Mouse (Mus musculus): ENCODE data around the gene Ctnnbl1.

The Ctnnbl1 gene

DNA sequence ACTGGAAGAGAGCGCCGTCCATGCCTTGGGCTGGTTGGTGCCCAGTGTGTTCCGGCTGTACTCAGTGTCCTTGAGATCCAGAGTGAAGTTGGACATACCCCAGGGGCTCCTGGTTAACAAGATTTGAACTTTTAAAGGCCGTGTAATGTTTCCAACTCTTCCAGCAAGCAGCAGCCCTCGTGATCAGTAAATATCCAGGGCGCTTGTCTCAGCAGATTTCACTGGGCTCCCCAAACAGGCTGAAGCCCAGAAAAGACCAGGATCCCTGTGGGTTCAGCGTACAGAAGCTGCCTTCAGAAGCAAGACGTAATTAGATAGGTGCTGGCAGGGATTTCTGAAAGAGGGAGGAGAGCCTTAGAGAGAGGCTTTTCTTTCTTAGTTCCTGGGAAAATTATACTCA lies 137.9 kb downstream of the Ctnnbl1 start:
- in situ Hi-C loops (cut with MseI, MboI) = no loop called here

DNA sequence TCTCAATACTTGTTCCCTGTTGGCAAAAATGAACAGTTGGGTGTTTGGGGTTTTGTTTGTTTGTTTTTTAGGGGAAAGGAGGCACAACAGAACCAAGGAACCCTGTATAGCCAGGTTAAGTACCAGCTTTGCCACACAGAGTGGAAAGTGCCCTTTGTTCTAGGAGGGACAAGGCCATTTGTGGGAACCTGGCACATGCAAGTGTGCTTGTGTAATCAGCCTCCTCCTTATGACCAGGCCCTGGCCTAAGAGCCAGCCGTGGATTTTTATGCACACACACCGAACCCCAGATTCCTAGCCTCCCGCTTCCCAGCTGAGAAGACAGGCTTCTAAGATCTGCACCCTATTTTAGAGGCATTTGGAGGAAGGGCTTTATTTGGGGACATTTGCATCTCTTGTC lies 140.2 kb downstream of the Ctnnbl1 start:
- in situ Hi-C loops (cut with MseI, MboI) = no loop called here

DNA sequence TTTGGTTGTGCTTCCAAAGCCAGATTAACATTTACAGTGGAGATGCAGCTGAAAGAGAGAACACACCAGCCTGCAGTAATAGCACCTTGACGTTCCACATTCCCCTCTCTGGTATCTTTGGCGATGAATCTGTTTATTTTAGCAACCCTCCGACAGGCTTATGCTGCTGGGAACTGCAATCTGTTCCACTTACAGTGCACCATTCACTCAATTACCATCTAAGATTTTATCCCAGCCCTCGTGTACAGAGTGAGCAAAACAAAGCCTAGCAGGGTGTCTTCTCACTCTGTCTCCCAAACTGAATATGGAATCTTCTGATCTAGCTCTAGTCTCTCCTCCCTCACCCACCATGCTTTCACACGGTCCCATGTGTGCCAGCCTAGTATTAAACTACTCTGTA lies 140.8 kb downstream of the Ctnnbl1 start:
- in situ Hi-C loops (cut with MseI, MboI) = no loop called here

DNA sequence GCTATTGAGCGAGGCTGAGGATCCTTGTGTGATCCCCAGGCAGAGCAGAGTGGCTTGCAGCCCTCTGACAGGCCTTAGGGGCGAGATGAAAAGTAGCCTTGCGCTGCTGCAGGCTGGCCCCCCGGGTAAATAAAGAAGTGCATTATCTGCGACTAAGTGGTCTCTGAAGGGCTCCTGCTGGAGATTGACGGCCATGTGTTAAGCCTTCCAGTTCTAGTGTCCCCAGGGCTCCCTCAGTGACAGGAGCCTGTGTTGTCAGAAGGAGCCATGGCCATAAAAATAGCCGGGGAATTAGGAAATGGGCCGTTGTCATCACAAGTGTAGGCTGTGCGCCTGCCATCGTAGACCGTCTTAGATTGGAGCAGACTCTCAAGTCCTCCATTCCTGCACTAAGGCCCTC lies 144.7 kb downstream of the Ctnnbl1 start:
- in situ Hi-C loops (cut with MseI, MboI) = no loop called here

DNA sequence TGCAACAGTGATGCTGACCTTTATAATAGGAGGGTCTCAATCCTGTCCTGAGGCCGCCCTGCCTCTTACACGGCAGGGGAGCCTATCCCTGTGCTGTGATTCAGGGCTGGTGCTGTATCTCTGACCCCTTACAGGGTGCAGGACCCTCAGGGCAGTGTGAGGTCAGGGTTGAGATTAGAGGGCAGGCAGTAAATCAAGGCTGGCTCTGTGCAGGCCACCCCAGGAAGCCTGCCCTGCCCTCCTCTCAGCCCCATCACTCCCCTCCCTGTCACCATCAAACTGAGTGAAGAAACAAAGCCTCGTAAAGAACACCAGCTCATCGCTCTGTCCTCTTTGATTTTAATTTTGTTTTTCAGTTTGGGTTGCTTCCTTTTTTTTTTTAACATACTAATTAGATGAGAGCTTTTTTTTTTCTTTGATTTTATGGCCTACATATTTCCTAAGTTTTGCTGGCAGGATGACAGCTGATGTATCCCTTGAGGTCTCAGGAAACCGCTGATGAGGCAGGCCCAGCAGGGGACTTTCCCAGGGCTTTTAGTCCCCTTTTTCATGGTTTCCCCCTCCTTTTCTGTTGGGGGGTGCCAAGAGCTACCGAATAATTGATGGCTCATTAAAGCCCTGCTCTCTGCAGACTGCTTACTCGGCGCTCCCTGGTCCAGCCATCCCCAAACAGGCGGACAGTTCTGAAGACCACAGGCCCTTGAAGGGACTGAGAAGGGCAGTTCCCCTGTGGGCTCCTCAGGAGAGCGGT lies 150.2 kb downstream of the Ctnnbl1 start:
- in situ Hi-C loops (cut with MseI, MboI) = no loop called here

DNA sequence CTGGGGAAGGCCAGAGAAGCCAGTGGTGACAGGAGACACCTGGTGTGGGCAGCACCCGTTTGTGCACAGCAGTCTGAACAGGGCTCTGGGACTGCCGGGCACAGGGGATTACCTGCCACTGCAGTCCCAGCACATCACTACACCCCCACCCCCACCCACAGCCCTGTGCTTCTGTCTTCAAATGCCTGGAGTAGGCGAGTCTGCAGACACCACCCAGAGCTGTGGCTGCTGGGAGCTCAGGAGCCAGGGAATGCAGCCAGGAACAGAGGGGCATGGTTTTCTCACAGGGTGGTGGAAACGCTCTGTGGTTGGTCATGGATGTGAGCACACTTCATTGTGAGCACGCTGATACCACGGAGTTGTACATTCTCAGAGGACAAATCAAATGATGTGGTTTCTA lies 154.0 kb downstream of the Ctnnbl1 start:
- in situ Hi-C loops (cut with MseI, MboI) = no loop called here

DNA sequence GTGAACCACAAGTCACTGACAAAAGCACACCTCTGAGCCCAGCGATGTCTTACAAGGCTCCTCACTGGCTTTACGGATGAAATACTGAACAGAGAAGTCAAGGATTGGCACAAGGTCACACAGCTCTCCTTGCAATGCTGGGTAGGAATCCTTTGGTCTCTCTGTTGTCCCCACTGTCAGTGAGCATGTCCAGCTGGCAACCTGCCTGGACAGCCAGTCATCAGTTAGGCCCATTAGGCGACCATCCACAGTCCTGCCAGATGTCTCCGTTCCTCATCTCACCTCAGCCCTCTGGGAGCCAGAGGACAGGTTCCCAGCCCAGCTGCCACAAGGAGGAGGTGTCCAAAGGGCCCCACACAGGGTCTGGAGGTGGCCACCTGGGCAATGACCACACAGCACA lies 159.9 kb downstream of the Ctnnbl1 start:
- in situ Hi-C loops (cut with MseI, MboI) = no loop called here

DNA sequence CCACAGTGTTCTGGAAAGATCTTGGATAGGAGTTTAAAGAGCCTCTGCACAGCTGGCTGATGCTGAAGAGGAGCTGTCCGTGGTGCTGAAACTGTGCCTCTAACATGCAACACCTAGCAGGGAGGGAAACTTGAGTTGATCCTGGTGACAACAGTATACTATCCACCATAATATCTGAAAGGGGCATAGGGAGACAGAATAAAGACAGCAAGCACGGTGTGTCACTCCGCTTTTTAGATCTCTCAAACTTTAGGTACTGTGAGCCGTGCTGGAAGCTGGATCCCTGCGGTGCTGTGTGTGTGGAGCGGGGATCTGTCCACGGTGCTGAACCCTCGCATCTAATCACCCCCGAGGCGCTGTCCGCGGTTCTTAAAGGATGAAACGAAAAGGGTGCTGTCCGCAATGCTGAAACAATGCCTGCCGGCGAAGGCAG lies 176.0 kb downstream of the Ctnnbl1 start:
- in situ Hi-C loops (cut with MseI, MboI) = no loop called here

DNA sequence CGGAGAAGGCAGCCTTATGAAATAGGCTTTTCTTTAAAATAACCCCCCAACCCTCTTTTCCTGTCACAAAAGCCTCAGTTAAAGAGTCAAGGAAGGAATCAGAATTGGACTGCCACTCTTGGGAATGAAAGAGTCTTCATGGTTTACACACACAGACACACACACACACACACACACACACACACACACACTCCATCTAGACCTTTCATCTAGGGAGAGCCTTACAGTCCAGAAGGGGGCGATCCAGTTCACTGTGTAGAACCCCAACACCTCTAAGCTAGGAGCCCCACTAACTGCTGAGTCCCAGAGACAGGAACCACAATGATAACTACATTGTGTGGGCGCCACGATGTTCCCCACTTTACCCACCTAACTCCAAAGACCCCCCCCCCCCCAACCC lies 176.5 kb downstream of the Ctnnbl1 start:
- in situ Hi-C loops (cut with MseI, MboI) = no loop called here

DNA sequence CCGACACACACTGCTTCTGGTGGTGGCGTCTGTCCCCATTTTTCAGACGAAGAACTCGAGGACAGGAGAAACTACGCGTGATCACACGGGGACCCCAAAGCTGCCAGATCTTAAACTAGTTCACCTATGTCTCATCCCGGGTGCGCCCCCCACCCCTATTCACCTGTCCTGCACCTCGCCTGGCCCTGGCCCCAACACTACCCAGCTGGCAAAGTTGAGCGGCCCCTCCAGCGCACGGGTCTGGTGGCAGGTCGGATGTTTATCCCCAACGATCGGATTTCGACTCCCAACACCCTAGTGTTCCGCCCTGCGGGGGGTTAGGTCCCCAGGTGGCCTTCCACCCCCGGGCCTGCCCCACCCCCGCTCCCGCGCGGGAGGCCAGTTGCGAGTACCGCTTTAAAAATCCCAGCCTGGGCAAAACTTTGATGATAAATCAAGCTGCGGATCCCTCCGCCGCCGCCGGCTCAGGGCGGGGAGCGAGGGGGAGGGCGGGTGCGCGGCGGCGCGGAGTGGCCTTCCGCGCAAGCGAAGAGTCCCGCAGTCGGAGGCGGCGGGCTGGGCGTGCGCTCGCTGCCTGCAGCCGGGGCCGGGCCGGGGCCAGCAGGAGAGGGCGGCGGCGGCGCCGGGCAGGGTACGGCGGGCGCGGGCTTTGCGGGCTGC lies 177.0 kb downstream of the Ctnnbl1 start, which contains the start of gene Vstm2l:
Gene Vstm2l, plus strand, starts transcription at position 549 of the 660 bp plus-strand sequence.
- in situ Hi-C loops (cut with MseI, MboI) = no loop called here

DNA sequence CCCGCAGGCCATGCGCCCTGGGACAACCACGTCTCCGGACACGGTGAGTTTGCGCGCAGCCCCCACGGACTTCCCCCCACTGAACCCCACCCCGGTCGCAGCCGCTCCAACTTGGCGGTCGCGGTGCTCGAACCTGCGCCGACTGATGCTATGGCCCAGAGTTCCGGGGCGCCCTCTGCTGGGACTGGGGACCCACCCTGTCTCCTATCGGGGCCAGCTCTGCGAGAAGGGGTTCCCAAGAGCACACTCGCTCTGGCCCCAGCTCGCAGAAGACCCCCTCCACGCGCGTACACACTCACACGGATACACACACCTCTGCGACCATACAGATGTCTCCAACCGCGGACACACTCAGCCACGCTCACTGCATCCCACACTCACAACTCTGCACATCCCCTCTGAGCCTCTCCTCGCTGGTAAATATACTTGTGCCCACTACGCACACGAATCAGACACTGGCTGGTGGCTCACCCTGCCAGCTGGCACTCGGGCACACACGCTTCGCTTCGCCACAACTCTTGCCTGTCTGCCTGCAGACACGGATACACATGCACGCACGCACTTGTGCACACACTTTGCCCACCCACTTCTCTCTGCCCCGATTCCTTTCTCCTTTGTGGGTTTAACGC lies 177.8 kb downstream of the Ctnnbl1 start:
- in situ Hi-C loops (cut with MseI, MboI) = no loop called here

DNA sequence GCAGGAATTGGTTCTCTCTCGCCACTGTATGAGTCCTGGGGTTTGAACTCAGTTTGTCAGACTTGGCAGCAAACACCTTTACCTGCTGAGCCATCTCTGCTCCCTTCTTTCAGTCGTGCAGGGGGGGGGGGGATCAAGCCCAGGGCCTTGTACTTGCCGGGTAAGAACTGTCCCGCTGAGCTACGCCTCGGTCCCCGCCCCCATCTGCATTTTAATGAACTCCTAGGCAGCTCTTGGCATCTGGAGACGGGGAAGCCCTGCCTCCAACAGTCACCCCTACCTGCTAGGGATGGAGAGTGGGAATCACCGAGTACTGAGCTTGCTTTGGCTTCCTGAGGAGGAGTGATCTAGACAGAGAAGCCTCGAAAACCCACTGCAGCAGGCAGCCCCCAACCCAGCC lies 181.3 kb downstream of the Ctnnbl1 start:
- in situ Hi-C loops (cut with MseI, MboI) = no loop called here

DNA sequence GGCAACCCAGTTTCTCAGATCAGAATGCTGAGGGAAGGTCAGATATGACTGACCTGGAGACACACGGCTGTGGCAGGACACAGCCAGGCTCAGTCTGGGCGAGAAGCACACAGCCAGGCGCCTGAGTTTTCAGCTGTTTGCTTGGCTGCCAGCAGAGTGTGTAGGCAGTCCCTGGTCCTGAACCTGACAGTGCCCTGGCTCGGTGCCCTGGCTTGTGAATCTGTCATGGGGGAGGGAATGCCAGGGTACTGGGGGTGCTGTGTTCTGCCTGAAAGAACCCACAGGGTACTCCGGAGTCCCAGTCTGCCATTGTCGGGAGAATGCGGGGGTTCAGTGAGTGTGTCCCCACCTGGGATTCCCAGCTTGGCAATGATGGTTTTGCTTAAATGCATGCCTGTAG lies 184.3 kb downstream of the Ctnnbl1 start:
- in situ Hi-C loops (cut with MseI, MboI) = no loop called here

DNA sequence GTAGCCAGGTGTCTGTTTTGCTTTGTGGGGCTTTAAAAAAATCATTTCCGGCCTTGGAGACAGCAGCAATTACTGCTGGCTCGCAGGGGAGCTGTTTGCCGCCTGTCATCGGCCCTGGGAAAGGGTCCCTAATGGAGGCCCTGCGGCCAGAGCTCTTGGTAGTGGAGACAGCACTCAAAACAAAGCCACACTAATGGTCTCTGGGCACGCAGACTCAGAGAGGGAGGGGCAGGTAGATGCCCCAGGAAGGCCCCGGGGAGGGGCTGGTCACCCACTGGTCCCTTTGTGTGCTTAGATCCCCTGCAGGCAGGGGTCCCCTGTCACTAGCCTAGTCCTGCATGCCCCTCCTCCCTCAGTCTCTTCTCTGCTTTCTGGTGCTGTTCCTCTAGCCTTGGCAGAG lies 186.2 kb downstream of the Ctnnbl1 start:
- in situ Hi-C loops (cut with MseI, MboI) = no loop called here

DNA sequence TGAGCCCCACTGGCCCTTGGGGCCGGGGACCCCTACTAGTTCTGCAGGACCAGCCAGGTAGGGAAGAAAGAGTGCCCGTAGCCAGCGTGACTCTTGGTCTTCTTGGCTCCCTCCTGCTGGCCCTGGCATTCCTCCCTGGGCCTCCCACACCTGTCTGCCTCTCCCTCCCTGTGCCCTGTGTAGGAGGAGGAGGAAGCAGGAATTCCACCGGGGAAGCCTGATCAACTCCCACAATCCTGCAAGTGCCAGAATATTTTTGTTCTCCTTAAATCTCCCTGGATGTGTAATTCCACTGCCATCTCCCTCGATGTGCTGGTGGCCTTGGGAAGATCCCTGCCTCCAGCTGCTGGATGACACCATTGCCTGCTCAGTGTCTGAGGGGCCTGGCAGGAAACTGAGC lies 187.3 kb downstream of the Ctnnbl1 start:
- in situ Hi-C loops (cut with MseI, MboI) = no loop called here

DNA sequence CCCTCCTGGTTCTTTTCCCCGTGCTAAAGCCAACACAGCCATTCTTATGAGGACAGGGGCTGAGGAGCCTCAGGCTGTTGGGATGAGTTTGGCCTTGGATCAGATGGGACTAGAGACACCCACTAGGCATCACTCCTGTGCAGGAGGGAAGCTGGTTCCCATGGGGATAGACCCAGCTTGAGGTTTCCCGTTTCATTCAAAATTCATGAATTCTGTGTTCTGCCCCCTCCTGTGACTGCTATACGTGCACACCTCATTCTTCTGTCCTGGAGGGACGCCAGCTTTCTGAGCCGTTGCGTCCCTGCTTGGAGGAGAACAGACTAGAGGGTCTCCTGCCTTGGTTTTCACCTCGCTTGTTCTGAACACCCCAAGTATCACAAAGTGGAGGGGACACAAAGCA lies 189.3 kb downstream of the Ctnnbl1 start:
- in situ Hi-C loops (cut with MseI, MboI) = no loop called here

DNA sequence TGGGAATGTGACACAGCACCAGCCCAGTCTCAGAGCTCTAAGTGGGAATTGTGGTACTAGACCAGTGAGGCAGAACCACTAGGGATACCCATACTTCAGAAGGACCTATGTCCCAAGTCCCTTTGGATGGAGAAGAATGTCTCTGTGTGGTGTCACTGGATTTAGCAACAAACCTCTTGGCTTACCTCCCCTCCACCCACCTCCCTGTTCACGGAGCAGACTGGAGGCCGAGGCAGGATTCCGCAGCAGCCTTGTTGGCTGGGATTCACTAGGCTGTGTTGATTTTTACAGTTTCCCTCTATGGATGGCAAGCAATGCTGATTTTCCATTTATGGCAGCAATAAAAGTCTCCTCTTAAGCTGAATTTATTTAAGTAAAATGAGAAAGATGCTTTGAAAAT lies 189.7 kb downstream of the Ctnnbl1 start:
- in situ Hi-C loops (cut with MseI, MboI) = no loop called here

DNA sequence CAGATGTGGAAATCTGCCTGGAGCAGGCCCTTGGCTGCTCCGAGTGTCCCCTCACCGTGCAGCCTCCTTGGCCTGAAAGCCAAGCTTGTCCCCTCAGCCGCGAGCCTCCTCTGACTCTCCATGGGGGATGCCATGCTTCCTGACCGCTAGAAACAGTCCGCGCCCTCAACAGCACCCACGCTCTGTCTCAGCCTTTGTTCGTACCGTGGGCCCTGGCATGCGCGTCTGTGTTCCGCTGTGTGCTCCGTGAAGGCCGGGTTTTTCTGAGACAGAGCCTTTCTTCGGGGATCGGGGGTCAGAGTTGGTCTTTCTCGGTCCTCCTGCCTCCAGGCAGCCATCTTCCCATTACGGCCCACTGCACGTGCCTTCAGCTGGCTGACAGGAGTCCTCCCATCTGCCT lies 190.2 kb downstream of the Ctnnbl1 start:
- in situ Hi-C loops (cut with MseI, MboI) = no loop called here

DNA sequence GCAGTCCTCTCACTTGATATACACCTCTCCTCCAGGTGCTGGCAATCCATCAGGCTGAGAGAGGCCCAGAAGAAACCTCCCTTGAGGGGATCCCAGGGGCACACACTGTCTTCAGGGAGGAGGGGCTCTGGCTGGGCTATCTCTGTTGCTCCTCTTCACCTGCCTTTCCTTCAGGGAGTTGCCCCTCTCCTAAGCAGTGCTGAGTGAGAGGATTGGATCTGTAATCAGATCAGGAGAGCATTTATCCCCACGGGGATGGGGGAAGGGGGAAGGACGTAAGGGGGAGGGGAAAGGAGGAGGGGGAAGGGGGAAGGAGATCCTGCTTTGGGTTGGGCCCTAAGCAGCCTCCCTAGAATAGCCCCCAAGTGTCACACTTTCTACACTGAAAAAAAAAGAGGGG lies 190.6 kb downstream of the Ctnnbl1 start:
- in situ Hi-C loops (cut with MseI, MboI) = no loop called here

DNA sequence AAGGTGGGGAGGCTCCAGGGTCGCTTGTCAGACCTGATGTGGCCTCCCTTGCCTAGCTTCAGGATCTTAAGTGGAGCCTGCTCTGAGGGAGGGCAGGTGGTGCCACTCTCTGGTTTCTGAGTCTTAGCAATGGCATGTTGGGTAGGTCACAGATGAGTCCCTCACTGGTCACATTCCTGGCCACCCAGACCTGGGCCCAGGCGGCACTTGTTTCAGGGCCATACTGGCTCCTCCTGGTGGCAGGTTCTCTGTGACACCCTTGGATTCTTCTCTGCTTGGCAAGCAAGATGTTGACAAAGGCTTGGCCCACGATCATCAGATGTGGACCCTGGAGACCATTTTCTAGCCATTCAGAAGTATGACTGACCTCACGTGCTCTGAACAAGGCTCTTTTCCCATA lies 195.5 kb downstream of the Ctnnbl1 start:
- in situ Hi-C loops (cut with MseI, MboI) = no loop called here

DNA sequence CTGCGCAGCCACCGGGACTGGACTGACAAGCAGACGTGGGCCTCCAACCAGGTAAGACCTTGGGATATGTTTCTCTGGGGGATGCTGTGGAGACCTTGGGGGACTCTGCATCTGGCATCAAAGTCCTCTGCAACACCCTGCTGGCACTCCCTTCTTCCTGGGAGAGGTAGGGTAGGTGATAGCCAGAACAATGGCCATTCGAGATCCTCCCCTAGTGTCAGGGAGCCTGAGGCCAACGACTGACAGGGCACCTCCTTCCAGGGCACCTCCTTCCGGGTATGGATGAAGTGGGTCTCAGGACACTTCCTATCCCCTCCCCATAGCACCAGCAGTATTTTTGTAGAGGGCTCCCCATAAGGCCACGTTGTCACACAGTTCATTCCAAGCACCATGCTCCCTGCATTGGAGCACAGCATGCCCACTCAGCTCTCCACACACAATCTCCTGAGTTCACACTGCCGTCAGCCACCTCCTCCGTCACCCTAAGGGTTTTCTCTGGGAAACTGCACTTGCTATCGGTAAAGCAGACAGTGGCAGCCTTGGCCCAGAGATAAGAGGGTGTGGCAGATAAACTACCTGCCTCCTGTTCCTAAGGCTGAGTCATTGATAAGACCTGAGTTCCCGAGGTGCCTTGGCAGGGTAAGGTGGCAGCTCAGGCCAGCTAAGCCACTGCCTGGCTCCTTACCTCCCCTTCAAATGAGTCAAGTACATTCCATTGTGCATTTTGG lies 198.4 kb downstream of the Ctnnbl1 start:
- in situ Hi-C loops (cut with MseI, MboI) = no loop called here

DNA sequence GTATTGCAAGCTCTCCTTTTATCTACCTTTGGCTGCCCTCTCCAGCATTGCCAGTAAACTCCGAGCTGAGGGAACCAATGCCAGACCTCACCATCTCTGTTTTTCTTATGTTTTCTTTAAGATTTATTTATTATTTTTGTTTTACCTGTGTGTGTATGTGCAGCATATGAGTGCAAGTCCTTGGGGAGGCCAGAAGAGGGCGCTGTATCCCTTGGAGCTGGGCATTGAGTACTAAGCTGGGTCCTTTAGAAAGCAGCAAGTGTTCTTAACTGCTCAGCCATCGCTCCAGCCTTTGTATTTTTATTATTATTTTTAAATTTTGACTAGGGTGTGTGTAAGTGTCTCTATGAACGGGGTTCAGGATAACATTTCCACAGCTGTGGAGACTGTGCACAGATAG lies 199.5 kb downstream of the Ctnnbl1 start:
- in situ Hi-C loops (cut with MseI, MboI) = no loop called here

All from mouse trophoblast stem cell (cell line).